In genomic region chr10:120272270-120272883, GRCm38 (mm10) we compare ENCODE assay signal across 8 mouse cellular contexts. TPM values are rescaled to one million over a fixed set of nuclear protein-coding genes. Genes with fewer than 3 reads are reported as not detected.
DNase-seq lines count a peak whose midpoint lies in the region; ATAC-seq lines count a peak whose summit lies in the region.

No protein-coding gene starts in this region.

- H3K36me3 ChIP-seq in kidney, embryonic 14.5 days (ENCODE audit: control insufficient read depth, insufficient read depth, low read length), result no peaks in the 10 kb centered on the region
- H3K36me3 ChIP-seq in hindbrain, embryonic 16.5 days (ENCODE audit: control insufficient read depth, insufficient read depth, low read length), result no peaks in the 10 kb centered on the region
- H3K36me3 ChIP-seq in midbrain, embryonic 15.5 days (replicated peaks), result no peaks in the 10 kb centered on the region

- peak overlapping the region; percentile 42; the same call in 1 of the 2 replicates for H3K27ac ChIP-seq in kidney, embryonic 14.5 days (ENCODE audit: low read depth, low read length)
- no peak overlapping the region for H3K27ac ChIP-seq in hindbrain, embryonic 16.5 days (ENCODE audit: low read depth, low read length)
- peak overlapping the region; percentile 65 for H3K27ac ChIP-seq in midbrain, embryonic 15.5 days

- peak overlapping the region; percentile 52 for H3K4me2 ChIP-seq in kidney, embryonic 14.5 days (replicated peaks; ENCODE audit: low read depth, low read length)
- peak overlapping the region; percentile 48 for H3K4me2 ChIP-seq in hindbrain, embryonic 16.5 days (ENCODE audit: low read length)
- peak overlapping the region; percentile 67 for H3K4me2 ChIP-seq in midbrain, embryonic 15.5 days

- H3K4me1 ChIP-seq in kidney, embryonic 14.5 days (ENCODE audit: control insufficient read depth, insufficient read depth, low read length), result peaks cover 25% of the 10 kb centered on the region
- H3K4me1 ChIP-seq in hindbrain, embryonic 16.5 days (ENCODE audit: control insufficient read depth, insufficient read depth, low read depth, low read length), result peaks cover 9% of the 10 kb centered on the region
- H3K4me1 ChIP-seq in midbrain, embryonic 15.5 days, result peaks cover 17% of the 10 kb centered on the region

- no peaks in the 10 kb centered on the region for H3K27me3 ChIP-seq in kidney, embryonic 14.5 days (ENCODE audit: control insufficient read depth, insufficient read depth, low read length)
- H3K27me3 ChIP-seq in hindbrain, embryonic 16.5 days (replicated peaks; ENCODE audit: control insufficient read depth, insufficient read depth, low read length), result no peaks in the 10 kb centered on the region
- no peaks in the 10 kb centered on the region; the same call in 1 of the 2 replicates for H3K27me3 ChIP-seq in midbrain, embryonic 15.5 days (replicated peaks)

- no peaks in the 10 kb centered on the region for H3K9me3 ChIP-seq in kidney, embryonic 14.5 days (ENCODE audit: control insufficient read depth, low read length)
- H3K9me3 ChIP-seq in hindbrain, embryonic 16.5 days (ENCODE audit: control insufficient read depth, low read length), result no peaks in the 10 kb centered on the region
- H3K9me3 ChIP-seq in midbrain, embryonic 15.5 days, result no peaks in the 10 kb centered on the region

- 8% methylated on average over 19 of the region's 19 CpGs for WGBS in kidney, embryonic 14.5 days
- WGBS in hindbrain, embryonic 16.5 days, result 7% methylated on average over 19 of the region's 19 CpGs
- WGBS in midbrain, embryonic 15.5 days, result 6% methylated on average over 19 of the region's 19 CpGs

- no peak for DNase-seq in kidney, adult 11 months
- DNase-seq in embryo, embryonic 9.5 days (ENCODE audit: extremely low spot score), result peak; percentile 62
- no peak for DNase-seq in gastrocnemius, adult 18-20 months (ENCODE audit: low spot score)
- no peak for DNase-seq in left cerebral cortex, postnatal 14 days (ENCODE audit: low spot score in 2 of 2)
- no peak for DNase-seq in adrenal gland, postnatal 14 days

- H3K9ac ChIP-seq in kidney, embryonic 14.5 days (ENCODE audit: low read depth, low read length), result peak overlapping the region; percentile 42; the same call in 1 of the 2 replicates
- H3K9ac ChIP-seq in hindbrain, embryonic 16.5 days (ENCODE audit: low read depth, low read length), result peak overlapping the region; percentile 20
- peak overlapping the region; percentile 33; the same call in 1 of the 2 replicates for H3K9ac ChIP-seq in midbrain, embryonic 15.5 days

- intact Hi-C loops in left cerebral cortex, postnatal 14 days (cut with DNase I), result no loop called here

- peak overlapping the region; percentile 23 for H3K4me3 ChIP-seq in kidney, embryonic 14.5 days (ENCODE audit: low read length)
- H3K4me3 ChIP-seq in hindbrain, embryonic 16.5 days (ENCODE audit: low read length), result peak overlapping the region; percentile 25
- peak overlapping the region; percentile 39 for H3K4me3 ChIP-seq in midbrain, embryonic 15.5 days

- peak; percentile 76 for ATAC-seq in kidney, embryonic 14.5 days (ENCODE audit: low FRiP score, low TSS enrichment)
- ATAC-seq in hindbrain, embryonic 16.5 days, result peak; percentile 76
- peak; percentile 76 for ATAC-seq in midbrain, embryonic 15.5 days (replicated peaks)

RNA-seq across cellular contexts. Expression of gene Llph, which starts 45.5 kb away (rescaled TPM):
- polyA plus RNA-seq in kidney, embryonic 14.5 days (2014; fragmentation: Nextera tagmentation; extraction: Ambion mirVana), result 68.5 and 87.6 TPM in 2 replicates
- 29.3 and 36.5 TPM in 2 replicates for polyA plus RNA-seq in hindbrain, embryonic 16.5 days (2015; fragmentation: Nextera tagmentation; extraction: Ambion mirVana)
- 34.7 and 39.6 TPM in 2 replicates for polyA plus RNA-seq in midbrain, embryonic 15.5 days (2015; fragmentation: Nextera tagmentation; extraction: Ambion mirVana)
- total RNA-seq in gastrocnemius, adult 18-20 months (2021), result 10 to 100 TPM; 15.9 to 17.3 TPM
- total RNA-seq in left cerebral cortex, postnatal 14 days (2021), result 10 to 100 TPM; 14.2 to 15.8 TPM
- 30.3 and 37.1 TPM in 2 replicates for total RNA-seq in adrenal gland, postnatal 14 days (2021)
